Mouse (Mus musculus): Measurements from ENCODE around the gene Dnph1. TPM values are rescaled to one million over a fixed set of nuclear protein-coding genes. Genes with fewer than 3 reads are reported as not detected.
A peak's percentile ranks its signal among the peaks of the same experiment; 100 is the strongest.

The Dnph1 gene
- 6.5 and 14.6 TPM in 2 replicates for polyA plus RNA-seq (2012; ENCODE audit: insufficient read depth, low replicate concordance)

- H3K4me1 ChIP-seq, result peaks cover 20% of the 10 kb centered on the region
- peaks cover 9% of the 10 kb centered on the region for H3K9me3 ChIP-seq
- peak within 1 kb of the TSS; percentile 93 for H3K4me3 ChIP-seq (replicated peaks)
- TF ChIP-seq FLI1 (IDR thresholded peaks at IDR 0.05; ENCODE audit: low read length), result no peak
- H3K36me3 ChIP-seq (replicated peaks; ENCODE audit: low read length), result peaks cover 36% of the 10 kb centered on the region
- peaks cover 36% of the 10 kb centered on the region for H3K27me3 ChIP-seq (replicated peaks)
Observed at GRCm38 (mm10) chr17:46496623-46497434, at the start of gene Dnph1. TSS of gene Dnph1 (plus strand) at chr17:46496711.

- Histone ChIP-seq H3K4me1 (peaks cover 28% of the 10 kb centered on the region), H3K36me3 (replicated peaks; ENCODE audit: low read length) (no peaks in the 10 kb centered on the region), H3K9me3 (peaks cover 9% of the 10 kb centered on the region), H3K27me3 (replicated peaks) (peaks cover 87% of the 10 kb centered on the region), H3K4me3 (replicated peaks) (no peak overlapping the region)
- TF ChIP-seq FLI1 (IDR thresholded peaks at IDR 0.05; ENCODE audit: low read length), result no peak
- no peak for TF ChIP-seq GATA1 (IDR thresholded peaks at IDR 0.05; ENCODE audit: borderline replicate concordance, low read length)
Observed at GRCm38 (mm10) chr17:46452683-46453082, 43.8 kb upstream of the Dnph1 start.

- H3K4me1 ChIP-seq, result peaks cover 32% of the 10 kb centered on the region
- H3K36me3 ChIP-seq (replicated peaks; ENCODE audit: low read length), result no peaks in the 10 kb centered on the region
- peaks cover 87% of the 10 kb centered on the region for H3K27me3 ChIP-seq (replicated peaks)
- no peak overlapping the region for H3K4me3 ChIP-seq (replicated peaks)
- TF ChIP-seq FLI1 (IDR thresholded peaks at IDR 0.05; ENCODE audit: low read length), result no peak
- TF ChIP-seq GATA1 (IDR thresholded peaks at IDR 0.05; ENCODE audit: borderline replicate concordance, low read length), result no peak
- peaks cover 9% of the 10 kb centered on the region for H3K9me3 ChIP-seq
Observed at GRCm38 (mm10) chr17:46453302-46453948, 43.1 kb upstream of the Dnph1 start.

- TF ChIP-seq FLI1 (IDR thresholded peaks at IDR 0.05; ENCODE audit: low read length), result no peak
- no peak for TF ChIP-seq GATA1 (IDR thresholded peaks at IDR 0.05; ENCODE audit: borderline replicate concordance, low read length)
- Histone ChIP-seq H3K4me3 (replicated peaks) (peak overlapping the region; percentile 60), H3K27me3 (replicated peaks) (peaks cover 87% of the 10 kb centered on the region), H3K9me3 (peaks cover 9% of the 10 kb centered on the region), H3K36me3 (replicated peaks; ENCODE audit: low read length) (no peaks in the 10 kb centered on the region), H3K4me1 (peaks cover 32% of the 10 kb centered on the region)
Observed at GRCm38 (mm10) chr17:46453970-46454411, 42.5 kb upstream of the Dnph1 start.

GRCm38 (mm10) chr17:46454539-46454938 lies 42.0 kb upstream of the Dnph1 start:
- TF ChIP-seq GATA1 (IDR thresholded peaks at IDR 0.05; ENCODE audit: borderline replicate concordance, low read length), result no peak
- TF ChIP-seq FLI1 (IDR thresholded peaks at IDR 0.05; ENCODE audit: low read length), result no peak
- peaks cover 89% of the 10 kb centered on the region for H3K27me3 ChIP-seq (replicated peaks)
- H3K4me3 ChIP-seq (replicated peaks), result no peak overlapping the region
- no peaks in the 10 kb centered on the region for H3K36me3 ChIP-seq (replicated peaks; ENCODE audit: low read length)
- H3K9me3 ChIP-seq, result peaks cover 9% of the 10 kb centered on the region
- peaks cover 32% of the 10 kb centered on the region for H3K4me1 ChIP-seq

- peaks cover 32% of the 10 kb centered on the region for H3K4me1 ChIP-seq
- H3K36me3 ChIP-seq (replicated peaks; ENCODE audit: low read length), result no peaks in the 10 kb centered on the region
- TF ChIP-seq FLI1 (IDR thresholded peaks at IDR 0.05; ENCODE audit: low read length) (no peak), GATA1 (IDR thresholded peaks at IDR 0.05; ENCODE audit: borderline replicate concordance, low read length) (no peak)
- H3K9me3 ChIP-seq, result peaks cover 9% of the 10 kb centered on the region
- peak overlapping the region; percentile 24 for H3K4me3 ChIP-seq (replicated peaks)
- peaks cover 92% of the 10 kb centered on the region for H3K27me3 ChIP-seq (replicated peaks)
Observed at GRCm38 (mm10) chr17:46455110-46455691, 41.3 kb upstream of the Dnph1 start.

- Histone ChIP-seq H3K9me3 (peaks cover 2% of the 10 kb centered on the region; the same call in 1 of the 2 replicates), H3K4me1 (peaks cover 44% of the 10 kb centered on the region), H3K4me3 (replicated peaks) (no peak overlapping the region), H3K27me3 (replicated peaks) (peaks cover 96% of the 10 kb centered on the region), H3K36me3 (replicated peaks; ENCODE audit: low read length) (no peaks in the 10 kb centered on the region)
- no peak for TF ChIP-seq GATA1 (IDR thresholded peaks at IDR 0.05; ENCODE audit: borderline replicate concordance, low read length)
Observed at GRCm38 (mm10) chr17:46457791-46458190, 38.7 kb upstream of the Dnph1 start.

- H3K9me3 ChIP-seq, result peaks cover 2% of the 10 kb centered on the region; the same call in 1 of the 2 replicates
- no peak overlapping the region for H3K4me3 ChIP-seq (replicated peaks)
- peaks cover 96% of the 10 kb centered on the region for H3K27me3 ChIP-seq (replicated peaks)
- H3K4me1 ChIP-seq, result peaks cover 39% of the 10 kb centered on the region
- H3K36me3 ChIP-seq (replicated peaks; ENCODE audit: low read length), result no peaks in the 10 kb centered on the region
- TF ChIP-seq GATA1 (IDR thresholded peaks at IDR 0.05; ENCODE audit: borderline replicate concordance, low read length) (no peak), FLI1 (IDR thresholded peaks at IDR 0.05; ENCODE audit: low read length) (no peak)
Observed at GRCm38 (mm10) chr17:46458439-46458838, 38.1 kb upstream of the Dnph1 start.

GRCm38 (mm10) chr17:46460673-46461072 lies 35.8 kb upstream of the Dnph1 start:
- peaks cover 2% of the 10 kb centered on the region; the same call in 1 of the 2 replicates for H3K9me3 ChIP-seq
- H3K4me3 ChIP-seq (replicated peaks), result peak overlapping the region; percentile 85
- H3K4me1 ChIP-seq, result peaks cover 22% of the 10 kb centered on the region
- TF ChIP-seq FLI1 (IDR thresholded peaks at IDR 0.05; ENCODE audit: low read length) (no peak), GATA1 (IDR thresholded peaks at IDR 0.05; ENCODE audit: borderline replicate concordance, low read length) (no peak)
- peaks cover 91% of the 10 kb centered on the region for H3K27me3 ChIP-seq (replicated peaks)
- no peaks in the 10 kb centered on the region for H3K36me3 ChIP-seq (replicated peaks; ENCODE audit: low read length)

Measured in megakaryocyte, embryonic 14.5 days (primary cell).